Mouse (Mus musculus) heart, adult 18-20 months (tissue): ENCODE data around the gene Comt. TPM values are rescaled to one million over a fixed set of nuclear protein-coding genes. Genes with fewer than 3 reads are reported as not detected.

Experiments
- DNase-seq, 2 experiments: peaks; one replicate each; pipeline ENCODE4 v3.0.0; 2021 to 2022; ENCODE audit warnings: mixed read lengths in 1 of 2
- total RNA-seq, 2 experiments: library from RNA; stranded (reverse); gene quantifications; 2 replicates each; pipeline ENCODE4 v1.2.3; 2021

The Comt gene
- total RNA-seq, 2 experiments from 2014 or later, result 123 to 141 TPM

DNA sequence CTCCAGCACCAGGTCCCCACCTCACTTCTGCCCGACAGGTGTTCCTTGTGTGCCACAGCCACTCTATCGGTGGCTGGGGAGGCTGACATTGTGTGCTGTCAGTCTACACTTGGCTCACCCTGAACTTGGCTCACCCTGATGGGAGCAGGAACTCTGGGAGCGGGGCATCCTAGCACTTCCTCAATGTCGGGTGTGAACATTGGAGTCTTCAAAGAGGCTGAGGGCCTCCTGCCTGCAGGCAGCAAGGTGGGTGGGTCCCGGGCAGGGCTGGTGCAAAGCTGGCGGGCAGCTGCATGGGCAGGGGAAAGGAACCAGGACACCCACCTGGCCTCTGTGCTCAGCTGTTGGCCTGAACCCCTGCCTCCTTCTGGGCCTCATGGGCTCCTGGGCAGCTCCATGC lies 9.5 kb upstream of the Comt start:
- DNase-seq, result no peak

DNA sequence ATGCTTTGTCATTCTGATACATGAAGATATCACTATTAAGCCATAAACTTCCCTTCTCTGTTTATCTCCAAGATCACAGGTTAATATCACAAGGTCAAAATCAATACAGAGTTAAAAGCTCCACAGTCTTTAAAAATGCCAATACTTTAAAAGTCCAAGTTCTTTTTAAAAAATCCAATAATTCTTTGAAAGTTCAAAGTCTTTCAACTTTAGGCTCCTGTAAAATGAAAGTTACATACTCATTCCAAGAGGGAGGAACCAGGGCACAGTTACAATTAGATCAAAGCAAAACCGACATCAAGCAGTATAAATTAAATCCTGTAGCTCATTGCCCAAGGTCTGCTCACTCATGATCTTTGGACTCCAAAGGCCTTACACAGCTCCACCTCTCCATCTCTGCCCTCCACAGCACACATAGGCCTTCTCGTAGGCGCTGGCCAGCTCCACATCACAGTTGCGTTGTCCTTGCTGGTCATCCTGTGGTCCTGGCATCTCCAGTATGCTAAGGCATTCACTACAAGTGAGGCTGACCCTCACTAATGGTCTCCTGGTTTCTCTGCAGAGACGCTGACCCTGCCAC lies 6.8 kb upstream of the Comt start:
- DNase-seq, result no peak

DNA sequence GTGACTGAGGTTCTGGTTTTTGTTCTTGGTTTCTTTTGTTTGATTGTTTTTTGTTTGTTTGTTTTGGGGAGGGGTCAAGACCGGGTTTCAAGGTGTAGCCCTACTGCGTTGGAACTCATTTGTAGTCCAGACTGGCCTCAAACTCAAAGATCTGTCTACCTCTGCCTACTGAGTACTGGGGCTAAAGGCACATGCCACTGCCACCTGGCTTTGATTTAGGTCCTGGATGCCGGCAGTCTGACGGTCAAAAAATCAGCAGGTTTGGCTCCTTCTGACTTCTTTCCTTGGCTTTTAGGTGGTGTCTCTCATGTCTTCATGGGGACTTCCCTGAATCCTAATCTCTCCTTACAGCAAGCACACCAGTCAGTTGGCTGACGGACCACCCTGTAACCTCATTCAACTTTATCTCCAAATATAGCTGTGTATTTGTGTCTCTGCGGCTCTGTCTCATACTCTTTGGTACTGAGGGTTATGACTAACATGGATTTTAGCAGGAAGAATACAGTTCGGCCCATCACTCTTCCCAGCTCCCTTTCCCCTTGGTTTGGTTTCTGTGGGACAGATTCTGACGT lies 4.1 kb upstream of the Comt start:
- no peak for DNase-seq

DNA sequence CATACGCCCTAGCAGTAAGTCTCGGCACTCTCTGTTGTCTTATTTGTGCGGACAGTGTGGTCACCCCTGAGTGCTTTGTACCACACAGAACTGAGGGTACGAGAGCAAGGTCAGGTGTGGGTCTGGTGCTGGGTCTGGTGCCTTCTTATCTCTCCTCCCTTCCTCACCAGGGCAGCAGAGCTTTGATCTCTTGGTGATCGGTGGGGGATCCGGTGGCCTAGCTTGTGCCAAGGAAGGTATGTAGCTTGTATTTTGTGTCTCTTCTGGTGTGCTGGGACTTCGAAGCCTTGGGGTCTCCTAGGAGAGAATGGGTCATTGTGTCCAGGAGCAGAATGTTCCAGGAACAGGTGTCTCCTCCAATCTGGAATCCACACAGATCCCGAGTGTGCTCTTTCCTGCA lies 3.0 kb upstream of the Comt start:
- DNase-seq, result no peak

DNA sequence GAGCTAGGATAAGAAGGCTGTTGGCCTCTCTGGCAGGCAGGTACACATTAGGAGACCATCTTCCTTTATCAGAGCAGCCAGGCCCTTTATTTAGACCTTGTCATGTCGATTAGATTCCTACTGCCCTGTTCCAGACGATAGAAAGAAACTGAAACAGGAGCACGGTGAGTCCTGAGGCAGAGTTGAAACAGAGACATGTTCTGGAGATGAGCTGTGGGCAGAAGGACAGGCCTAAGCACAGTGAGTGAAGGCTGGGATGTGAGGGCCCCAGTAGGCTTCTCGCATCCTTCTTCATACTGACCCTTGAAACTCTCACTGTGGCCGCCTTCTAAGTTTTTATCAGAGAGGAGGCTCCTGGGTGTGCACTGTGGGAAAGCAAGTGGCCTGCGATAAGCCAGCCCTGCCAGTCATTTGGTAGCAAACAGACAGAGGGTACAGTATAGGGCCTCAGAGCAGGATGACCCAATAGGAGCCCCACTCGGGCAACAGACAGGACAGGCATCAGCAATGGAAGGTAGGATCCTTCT lies 1.9 kb upstream of the Comt start:
- DNase-seq, result no peak

DNA sequence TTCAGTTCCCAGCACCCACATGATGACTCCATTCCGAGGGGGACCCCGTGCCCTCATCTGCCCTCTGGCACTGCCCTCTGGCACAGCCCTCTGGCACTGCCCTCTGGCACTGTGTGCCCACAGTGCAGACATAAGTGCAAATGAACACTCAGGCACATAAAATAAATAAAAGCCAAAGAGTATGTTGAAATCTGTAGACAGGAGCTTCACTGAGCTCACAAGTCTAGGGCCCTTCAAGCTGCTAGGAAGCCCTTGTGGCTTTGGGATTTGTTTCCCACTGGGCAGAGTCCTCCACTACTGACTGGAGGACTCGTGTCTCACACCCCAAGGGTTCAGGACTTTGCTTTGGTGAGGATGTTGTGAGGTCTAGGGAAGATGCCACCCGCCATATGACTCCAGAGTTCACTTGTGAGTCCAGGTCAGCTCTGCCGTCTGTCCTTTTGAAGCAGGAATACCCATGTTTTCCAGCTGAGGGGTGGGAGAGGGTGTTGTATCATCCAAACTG lies 1.4 kb upstream of the Comt start:
- DNase-seq, result no peak

DNA sequence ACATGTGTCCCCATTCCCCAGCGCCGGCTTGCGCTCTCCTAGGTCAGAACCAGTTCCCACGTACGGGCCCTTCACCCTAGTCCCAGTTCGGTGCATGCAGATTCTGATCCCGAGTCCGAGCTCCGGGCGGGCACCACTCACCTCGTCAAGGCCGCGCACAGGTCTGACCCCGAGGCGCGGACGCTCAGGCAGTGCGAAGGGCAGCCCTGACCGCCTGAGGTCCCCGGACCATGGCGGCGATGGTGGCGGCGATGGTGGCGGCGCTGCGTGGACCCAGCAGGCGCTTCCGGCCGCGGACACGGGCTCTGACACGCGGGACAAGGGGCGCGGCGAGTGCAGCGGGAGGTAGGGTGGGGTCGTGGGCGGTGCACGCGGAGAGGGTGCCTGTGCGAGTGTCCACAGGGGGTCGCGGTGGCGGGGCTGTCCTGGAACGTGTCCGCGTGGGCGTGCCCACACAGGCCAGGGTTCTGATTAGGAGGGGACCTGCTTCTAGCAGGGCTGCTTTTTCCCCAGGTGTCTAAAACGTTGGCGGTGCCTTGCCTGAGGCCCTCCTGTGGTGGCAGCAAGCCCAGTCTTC lies 349 bp downstream of the Comt start, which contains the start of gene Txnrd2:
Gene Txnrd2, plus strand, starts transcription at position 170 of the 577 bp plus-strand sequence.
- DNase-seq, result peak; percentile 85 to 89

DNA sequence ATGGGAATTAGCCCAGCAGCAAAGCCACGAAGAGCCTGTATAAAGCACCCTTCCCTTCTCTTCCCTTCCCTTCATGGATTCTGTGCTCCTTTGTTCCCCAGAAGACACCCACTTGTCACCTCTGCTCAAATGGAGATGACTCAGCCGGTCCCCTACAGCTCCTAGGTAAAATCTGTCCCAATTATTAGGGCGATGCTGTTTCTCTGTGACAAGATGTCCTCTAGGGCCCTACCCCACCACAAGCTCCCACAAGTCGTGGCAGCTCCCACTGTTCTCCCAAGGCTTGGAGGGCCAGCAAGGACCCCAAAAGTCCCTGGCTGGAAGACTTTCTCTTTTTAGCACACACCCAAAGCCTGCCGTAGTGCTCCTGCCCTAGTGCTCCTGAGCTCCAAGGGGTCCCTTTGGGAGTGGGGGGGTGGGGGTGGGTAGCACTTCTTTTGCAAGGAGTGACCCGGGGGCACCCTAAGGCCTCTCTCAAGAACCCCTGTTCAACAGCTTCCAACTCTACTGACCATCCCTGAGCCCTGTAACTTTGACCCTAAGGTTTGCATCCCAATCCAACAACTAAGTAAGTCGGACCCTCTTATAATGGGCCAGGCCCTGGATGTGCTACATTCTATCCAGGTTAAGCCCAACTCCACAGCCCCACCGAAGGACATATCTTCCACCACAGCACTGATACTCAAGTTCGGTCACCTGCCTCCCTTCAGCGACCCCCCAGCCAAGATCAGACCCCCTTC lies 1.0 kb downstream of the Comt start:
- DNase-seq, result peak in 1 of 2 experiments; percentile 46

DNA sequence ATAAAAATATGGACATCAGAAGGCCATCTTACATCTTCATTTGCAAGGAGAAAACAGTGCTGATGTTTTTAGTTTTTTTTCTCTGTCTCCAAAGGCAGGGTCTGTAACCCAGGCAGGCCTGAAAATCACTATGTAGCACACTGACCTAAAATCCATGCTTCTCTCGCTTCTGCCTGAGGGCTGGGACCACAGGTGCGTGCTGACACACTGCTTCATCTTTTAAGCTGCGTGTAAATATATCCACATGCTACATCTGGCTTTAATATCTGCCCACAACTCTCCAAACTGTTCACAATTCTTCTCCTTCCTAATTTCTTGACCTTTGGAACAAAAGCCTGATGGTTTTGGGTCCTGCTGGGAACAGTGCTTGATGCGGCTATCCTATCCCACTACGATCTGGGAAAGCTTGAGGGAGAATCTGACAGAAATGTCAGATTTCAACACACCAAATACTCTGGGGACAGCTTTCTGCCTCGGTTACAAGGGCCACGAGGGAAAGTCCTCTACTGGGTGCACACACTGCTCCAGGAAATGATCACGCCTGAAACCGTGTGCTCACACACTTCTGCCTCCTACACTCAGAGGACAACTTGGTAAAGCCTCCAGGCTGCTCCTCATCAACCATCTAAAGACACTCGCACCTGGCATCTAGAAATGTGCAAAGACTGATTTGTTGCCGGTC lies 2.1 kb downstream of the Comt start:
- peak; percentile 38 to 42 for DNase-seq

DNA sequence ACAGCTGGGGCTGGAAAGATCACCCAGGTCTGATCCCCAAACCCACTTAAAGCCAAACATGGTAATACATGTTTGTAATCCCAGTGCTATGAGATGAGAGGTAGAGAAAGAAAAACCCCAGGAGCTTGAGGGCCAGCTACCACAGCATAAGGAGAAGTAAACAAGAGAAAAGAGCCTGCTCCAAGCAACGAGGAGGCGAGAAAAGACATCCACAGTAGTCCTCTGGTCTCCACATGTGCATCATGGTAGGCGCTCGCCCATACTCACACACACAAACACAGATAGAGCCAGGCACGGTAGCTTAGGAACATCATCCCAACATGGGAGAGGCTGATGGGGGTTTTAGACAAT lies 2.8 kb downstream of the Comt start:
- DNase-seq, result peak in 1 of 2 experiments; percentile 38

DNA sequence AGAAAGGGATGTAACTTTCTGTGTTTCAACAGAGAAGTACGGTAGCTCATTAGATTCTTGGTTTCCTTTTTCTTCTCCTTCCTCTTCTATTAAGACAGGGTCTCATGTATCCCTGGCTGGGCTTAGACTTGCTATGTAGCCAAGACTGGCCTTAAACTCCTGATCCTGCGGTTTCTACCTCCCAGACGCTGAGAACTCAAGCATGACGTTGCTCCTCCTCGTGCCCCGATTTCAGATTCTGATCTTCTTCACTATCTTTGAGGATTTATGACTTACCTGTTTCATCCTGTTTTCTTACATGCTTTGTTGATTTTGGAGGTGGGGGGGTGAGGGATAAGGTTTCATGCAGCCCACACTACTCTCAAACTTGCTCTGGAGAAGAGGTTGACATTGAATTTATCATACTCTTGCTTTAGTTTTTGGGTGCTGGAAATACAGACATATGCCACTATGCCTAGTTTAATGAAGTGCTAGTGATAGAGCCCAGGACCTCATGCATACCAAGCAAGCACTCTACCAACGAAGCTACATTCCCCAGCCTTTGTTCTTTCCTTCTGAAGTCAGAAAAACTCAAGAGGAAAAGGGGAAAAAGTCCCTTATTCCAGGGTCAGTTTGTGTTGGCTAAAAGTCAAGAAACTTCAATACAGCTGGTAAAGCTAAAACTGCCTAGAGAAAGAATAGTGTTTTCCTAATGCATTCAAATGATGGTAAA lies 3.3 kb downstream of the Comt start:
- DNase-seq, result no peak

DNA sequence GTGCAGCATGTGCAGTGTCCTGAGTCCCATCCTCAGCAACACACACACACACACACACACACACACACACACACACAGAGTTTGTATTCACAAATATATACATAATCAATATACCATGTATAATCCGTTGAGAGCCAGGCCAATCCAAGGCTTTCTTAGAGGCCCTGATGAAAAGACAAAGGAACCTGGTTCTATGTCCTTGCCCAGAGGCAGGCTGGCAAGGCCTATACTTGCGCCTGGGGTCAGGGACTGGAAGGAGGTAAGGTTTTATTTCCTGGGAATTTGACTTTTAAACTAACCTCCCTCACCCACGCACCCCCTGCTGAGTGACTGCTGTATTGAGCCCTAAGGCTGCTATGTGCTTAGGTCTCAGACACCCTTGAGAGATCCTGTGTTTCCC lies 6.1 kb downstream of the Comt start:
- DNase-seq, result no peak

DNA sequence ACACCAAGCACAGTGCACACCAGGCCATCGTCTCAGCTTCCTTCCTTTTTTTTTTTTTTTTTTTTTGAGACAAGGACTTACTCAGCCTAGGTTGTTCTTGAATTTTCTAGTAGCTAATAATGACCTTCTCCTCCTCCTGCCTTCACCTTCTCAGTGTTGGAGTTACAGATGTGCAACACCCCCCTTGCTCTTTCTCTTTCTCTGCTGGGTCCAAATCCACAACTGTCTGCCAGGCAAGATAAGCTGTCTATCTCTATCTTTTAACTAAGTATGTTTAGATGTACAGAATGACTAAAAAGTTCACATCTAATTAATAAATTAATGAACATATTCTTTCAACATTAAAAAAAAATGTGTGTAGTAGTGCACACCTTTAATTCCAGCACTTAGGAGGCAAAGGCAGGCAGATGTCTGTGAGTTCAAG lies 7.0 kb downstream of the Comt start:
- no peak for DNase-seq

DNA sequence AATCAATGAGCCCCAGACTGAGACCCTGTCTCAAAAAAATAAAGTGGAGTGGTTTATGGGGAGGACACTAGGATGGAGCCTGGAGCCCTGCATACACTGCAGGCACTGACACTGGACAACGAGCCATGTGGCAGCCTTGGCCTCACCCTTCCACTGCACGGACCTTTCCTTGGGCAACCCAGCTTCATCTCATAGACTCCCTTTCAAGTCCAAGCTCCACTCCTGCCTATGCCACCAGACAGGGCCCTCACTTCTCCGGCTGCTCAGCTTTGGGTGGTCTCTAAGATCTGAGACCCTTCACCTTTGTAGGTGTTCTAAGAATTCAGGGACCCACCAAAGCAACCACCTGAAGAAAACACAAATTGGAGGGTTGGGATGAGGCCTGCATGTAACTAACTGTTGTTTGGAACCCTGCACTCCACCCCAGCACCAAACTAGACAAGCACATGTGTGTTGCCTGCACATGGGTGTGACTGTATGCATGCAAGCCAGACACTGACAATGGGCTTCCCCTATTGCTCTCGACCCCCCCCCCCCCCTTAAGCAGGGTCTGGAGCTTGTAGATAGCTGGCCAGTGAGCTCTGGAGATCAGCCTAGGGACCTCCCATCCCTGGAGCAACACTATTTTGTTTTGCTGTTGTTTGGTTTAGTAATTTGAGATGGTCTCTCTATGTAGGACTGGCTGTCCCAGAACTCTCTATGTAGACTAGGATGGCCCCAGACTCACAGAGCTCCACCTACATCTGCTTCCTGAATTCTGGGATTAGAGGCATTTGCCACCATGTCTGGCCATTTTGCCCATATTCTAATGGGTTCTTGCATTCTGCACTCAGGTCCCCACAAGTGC lies 7.7 kb downstream of the Comt start:
- no peak for DNase-seq

DNA sequence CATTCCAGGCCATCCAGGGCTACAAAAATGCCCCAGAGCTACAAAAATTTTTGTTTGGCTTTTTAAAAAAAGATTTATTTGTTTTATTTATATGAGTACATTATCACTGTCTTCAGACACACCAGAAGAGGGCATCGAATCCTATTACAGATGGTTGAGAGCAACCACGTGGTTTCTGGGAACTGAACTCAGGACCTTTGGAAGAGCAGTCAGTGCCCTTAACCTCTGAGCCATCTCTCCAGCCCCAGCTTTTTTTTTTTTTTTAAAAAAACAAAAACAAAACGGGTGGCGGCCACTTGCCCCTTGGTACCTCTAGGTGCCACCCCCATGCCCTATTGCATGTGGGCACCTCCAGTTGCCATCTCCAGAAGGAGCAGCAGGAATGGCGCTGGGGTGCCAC lies 9.2 kb downstream of the Comt start:
- DNase-seq, result no peak

DNA sequence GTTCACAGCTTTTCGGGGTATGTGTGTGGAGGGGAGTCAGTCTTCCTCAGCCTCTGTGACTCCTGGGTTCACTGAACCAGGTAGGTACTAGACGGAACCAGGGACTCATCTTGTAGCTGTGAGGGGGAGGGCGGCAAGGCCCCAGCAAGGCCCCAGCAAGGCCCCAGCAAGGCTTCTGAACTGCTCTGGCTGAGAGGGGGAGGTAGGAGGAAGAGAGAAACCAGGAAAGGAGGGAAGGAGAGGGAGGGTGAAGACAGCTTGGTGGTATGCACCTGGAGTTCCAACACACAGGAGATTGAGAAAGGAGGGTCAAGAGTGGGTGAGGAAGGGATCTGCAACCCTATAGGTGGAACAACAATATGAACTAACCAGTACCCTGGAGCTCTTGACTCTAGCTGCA lies 9.8 kb downstream of the Comt start:
- DNase-seq, result no peak

DNA sequence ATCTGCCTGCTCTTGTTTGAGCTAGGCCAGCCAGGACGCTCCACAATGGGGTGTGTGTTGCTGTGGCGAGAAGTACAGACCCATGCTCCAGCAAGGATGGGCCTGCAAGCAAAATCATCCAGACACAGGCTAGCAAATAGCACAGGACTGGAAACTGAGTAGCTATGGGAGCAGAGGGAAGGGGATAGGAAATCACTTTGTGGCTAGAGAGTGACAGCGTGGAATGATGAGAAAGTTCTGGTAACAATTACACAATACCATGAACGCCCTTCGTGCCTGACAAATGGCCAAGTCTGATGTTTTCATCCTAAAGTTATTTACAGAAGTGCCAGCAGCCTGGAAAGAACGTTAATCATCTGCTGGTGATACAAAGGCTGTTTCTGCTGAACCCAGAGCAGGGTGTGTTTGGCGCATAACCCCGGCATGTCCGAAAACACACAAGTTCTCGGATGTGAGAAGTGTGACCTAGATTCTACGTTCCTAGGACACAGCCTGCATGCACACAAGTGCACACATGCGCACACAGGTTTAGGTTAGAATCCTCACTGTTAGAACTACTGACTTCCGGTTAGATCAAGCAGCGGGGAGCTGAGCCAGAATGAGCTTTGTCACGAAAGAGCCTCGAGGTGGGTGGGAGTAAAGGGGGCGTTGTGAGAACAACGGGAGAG lies 10.4 kb downstream of the Comt start:
- peak; percentile 87 to 90 for DNase-seq

DNA sequence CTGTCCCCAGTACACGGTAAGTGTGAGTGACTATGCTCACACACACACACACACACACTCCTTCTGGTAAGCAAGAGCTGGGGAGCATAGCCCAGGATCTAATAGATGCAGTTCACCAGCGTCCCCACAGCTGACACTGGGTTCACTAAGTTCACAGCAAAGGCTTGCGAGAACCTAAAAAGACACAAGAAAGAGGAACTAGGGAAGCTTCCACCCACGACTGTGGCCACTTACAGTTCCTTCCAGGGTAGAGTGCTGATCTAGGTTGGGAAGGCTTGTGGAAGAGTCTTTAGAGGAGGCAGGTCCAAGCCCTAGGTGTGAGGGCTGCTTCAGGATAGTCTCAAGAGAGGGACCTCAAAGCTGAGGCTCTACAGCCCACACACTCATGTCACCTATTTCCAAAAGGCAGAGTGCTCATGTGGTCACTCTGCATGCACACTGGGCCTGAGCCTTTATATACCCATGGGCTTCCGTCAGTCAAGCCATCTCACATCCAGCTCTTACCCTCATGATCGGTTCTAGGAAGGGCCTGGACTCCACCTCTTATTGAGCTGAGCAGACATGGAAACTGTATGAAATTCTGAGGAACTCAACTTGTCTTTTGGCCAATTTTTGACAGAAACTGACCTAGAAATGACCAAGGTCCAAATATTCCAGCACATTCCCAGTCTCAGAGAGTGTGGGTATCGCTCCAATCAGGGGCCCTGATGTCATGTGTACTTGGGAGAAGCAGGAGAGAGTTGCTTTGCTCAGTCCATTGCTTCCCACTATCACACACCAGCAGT lies 13.4 kb downstream of the Comt start:
- DNase-seq, result peak in 1 of 2 experiments; percentile 60

DNA sequence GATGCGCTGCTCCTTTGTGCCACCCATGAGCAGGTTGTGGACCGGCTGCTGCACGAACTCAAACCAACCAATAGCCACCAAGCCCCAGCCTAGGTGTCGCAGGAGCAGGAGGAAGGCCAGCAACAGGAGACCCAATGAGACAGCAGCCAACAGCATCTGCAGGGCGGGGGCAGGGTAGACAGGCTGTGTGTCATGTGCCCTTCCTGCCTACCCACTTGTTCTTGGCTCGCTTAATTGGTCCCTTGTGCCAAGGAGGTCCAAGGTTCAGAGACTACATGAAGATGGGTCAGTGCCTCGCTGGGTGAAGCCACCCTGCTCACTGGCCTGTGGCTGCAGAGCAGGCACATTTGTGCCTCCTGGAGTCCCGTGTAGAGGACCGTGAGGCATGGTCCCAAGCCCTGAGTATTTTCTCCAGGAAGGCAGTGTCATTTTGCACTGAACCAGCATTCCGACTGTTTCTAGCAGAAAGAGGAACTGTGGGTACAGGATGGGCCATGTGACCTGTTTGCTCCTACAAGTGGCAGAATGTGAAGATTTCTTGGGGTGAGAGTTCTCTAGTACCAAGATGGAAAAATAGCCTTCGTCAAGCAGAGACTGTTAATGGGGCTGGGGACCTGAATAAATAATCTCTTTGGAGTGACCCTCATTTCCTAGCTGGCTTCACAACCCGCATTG lies 14.7 kb downstream of the Comt start:
- peak; percentile 84 to 91 for DNase-seq
